Mouse (Mus musculus): ENCODE results near the gene Sphk2. TPM values are rescaled to one million over a fixed set of nuclear protein-coding genes. Genes with fewer than 3 reads are reported as not detected.

Sphk2 gene
- total RNA-seq, 2 experiments from 2014 or later: 37.7 to 42.0 TPM

DNA sequence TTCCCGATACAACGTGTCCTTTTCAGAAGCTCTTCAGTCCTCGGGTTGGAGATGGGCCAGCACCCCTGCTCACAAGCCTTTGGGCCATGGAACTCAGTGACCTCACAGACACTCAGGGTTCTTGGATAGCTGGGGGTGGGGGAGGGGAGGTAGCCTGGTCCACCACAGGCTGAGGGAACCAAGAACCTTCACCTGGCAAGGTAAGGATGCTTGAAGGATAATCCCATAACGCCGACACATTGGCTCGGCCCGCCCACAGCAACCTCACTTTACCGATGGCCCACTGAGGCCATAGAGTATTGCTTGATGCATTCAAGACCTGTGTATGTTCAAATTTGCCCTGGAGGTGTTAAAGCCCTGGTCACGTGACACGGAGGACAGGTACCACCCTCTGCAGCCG is 7.9 kb upstream of the Sphk2 start, which contains the start of gene Spaca4:
TSS of gene Spaca4 (minus strand) at position 101 of the 400 bp plus-strand sequence.
- DNase-seq (ENCODE audit: low spot score in 2 of 2): no peak

DNA sequence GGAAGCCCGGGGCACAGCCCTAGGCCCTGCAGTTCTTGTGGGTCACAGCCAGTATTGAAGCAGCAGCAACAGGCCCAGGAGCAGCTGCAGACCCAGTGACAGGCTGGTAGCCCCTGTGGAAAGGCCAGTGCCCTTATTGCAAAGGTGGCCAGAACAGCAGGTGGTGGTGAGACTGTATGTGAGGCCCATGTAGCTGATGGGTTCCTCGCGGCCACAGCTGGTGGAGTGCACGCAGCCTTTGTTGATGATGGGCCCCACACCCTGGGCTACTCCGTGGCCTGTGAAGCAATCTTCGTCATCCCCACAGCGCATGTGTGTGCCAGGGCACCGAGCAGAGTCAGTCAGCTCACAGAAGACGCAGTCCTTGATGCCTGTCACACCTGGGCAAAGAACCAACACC is 7.3 kb upstream of the Sphk2 start:
- no peak for DNase-seq (ENCODE audit: low spot score in 2 of 2)

DNA sequence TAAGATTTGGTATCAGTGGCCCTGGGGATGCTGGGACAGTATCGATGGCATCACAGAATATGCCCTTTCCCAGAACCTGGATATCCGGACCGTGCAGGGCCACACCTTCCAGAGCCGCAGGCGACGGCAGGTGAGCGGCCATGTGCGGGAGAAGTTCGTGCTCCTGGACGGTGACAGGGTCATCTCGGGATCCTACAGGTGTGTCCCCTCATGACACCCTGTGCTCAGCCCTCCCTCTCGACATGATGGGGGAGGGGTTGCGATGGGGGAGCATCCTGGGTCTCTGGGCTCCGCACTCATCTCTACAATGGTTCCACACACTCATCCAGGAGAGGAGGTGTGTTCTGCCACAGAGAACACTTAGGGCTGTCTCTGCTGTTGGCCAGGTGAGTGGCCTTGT is 6.0 kb upstream of the Sphk2 start:
- no peak for DNase-seq (ENCODE audit: low spot score in 2 of 2)

DNA sequence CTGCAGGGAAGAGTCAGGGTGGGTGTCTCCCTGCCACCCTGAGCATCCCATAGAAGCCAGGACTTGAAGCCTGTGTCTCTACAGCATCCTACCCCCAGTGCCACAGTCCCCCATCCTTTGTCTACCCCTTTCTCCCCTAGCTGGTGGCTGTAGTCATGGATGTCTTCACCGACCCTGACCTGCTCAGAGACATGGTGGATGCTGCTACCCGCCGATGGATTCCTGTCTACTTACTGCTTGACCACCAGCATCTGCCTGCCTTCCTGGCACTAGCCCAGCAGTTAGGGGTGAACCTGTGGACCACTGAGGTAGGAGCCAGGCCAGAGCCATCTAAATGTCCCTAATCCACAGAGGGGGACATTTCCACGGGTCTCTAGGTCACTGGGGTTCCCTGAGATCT is 5.5 kb upstream of the Sphk2 start:
- no peak for DNase-seq (ENCODE audit: low spot score in 2 of 2)

DNA sequence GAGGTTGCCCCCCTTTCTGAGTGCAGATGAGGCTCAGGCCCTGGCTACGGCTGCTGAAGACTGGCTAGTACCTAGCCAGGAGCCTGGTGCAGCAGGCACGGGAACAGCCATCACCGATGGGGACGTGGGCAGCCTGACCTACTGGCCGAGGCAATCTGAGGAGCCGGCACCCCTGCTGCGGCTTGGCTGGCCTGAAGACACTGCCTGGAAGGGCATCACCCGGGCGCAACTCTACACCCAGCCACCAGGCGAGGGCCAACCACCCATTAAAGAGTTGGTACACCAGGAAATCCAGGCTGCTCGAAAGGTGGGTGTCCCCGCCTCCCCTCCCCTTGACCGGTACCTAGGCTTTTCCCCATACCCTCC is 4.5 kb upstream of the Sphk2 start:
- no peak for DNase-seq (ENCODE audit: low spot score in 2 of 2)

DNA sequence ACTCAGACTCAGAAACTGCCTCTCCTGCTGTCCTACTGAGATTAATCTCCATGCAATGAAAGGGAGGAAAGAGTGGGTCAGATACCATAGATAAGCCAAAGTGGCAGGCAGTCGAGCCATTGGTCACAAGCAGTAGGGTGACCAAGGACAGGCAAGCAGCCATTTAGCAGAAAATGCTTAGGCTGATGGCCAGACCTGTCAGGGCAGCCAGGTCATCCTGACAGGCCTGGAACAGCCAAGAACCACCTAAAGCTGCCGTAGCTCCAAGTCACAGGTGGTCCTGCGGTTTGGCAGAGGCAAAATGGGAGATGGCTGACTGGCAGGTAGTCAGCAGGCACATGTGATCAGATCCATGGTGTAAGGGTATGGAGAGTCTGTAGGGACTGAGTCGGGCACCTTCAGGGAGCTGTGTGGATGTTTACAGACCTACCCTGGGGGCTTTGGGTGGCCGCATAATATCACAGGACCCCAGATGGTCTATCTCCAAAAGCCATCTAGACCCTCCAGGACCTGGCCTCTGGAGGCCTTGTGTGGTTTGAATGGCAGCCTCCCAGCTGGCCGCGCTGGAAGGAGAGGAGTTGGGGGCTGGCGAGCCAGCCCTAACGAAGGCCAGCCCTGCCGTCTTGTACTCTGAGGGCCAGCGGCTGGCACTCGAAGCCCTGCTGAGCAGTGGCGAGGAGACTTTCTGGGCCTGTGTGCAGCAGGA is 4.0 kb upstream of the Sphk2 start:
- no peak for DNase-seq (ENCODE audit: low spot score in 2 of 2)

DNA sequence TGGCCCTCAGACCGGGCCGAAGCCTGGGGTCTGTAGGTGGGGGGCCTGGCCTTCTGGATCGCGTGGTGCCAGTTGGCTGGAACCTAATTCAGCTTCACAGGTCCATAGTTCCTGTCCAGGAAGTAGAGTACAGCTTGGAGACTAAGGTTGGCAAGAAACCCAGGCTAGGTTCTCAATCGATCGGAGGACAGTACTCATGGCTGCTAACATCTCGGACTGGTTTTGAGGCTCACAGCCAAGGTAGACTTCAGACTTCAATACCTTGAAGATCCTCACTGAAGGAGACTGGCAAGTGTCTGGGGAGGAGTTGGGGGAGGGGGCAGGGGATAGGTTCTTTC is 3.4 kb upstream of the Sphk2 start:
- DNase-seq (ENCODE audit: low spot score in 2 of 2): no peak

DNA sequence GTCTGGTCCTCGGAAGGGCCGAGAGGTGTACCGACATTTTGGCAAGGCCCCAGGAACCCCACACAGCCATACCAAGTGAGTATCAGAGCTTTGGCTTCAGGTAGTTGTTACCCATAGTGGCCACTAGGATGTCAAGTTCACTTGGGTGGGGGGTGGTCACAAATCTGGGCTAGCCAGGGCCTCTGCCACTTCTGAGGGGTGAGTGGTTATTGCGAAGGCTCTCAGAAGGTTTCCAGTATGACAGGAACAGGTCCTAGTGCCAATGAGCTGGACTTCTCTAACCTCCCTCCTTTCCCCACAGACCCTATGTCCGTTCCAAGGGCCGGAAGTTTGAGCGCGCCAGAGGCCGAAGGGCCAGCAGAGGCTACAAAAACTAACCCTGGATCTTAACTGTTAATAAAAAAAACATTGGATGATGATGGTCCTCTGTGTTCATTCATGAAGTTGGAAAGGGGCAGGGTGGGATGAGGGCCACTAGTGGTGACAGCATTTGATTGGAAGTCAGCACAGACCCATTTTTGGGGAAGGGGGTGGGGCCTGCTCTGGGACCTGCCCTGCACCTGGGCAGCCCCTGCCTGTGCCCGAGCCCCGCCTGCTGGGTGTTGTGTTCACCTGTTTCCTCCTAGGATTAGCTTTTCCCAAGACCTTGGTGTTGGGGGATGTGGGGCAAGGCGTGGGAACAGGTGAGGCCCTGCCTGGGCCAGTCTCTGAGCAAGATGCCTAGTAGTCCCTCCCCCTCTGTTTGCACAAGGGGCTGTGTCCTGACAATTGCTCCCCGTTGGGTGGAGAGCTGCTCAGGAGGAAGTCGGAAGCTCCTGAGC is 2.8 kb upstream of the Sphk2 start, which contains the start of gene Fam83e:
TSS of gene Fam83e (plus strand) at position 800 of the 821 bp plus-strand sequence.
- peak in 1 of 2 experiments; percentile 21 for DNase-seq (ENCODE audit: low spot score in 2 of 2)

DNA sequence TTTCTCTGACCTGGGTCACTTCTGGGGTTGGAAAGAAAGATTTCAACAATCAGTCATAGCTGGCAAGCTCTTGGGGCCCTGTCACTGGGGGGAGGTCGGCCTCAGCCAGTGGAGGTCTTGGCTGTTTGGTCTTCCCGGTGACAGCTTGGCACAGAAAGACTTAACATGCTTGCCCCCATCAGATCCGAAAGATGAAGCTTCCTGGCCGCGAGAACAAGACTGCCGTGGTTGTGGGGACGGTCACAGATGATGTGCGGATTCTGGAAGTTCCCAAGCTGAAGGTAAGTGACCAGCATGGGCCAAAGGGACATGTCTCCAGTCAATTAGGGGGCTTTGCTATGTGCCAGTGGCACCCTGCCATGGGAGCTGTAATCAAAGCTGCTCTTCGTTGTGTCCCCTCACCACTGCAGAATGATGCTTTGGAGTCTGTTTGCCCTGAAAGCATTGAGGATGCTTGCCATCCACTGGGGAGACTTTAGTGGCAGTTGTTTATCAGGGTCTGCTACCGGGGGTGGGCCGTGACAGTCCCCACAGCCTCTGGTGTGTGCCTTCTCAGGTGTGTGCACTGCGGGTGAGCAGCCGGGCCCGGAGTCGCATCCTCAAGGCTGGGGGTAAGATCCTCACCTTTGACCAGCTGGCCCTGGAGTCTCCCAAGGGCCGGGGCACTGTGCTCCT is 2.1 kb upstream of the Sphk2 start:
- DNase-seq (ENCODE audit: low spot score in 2 of 2): peak in 1 of 2 experiments; percentile 16

DNA sequence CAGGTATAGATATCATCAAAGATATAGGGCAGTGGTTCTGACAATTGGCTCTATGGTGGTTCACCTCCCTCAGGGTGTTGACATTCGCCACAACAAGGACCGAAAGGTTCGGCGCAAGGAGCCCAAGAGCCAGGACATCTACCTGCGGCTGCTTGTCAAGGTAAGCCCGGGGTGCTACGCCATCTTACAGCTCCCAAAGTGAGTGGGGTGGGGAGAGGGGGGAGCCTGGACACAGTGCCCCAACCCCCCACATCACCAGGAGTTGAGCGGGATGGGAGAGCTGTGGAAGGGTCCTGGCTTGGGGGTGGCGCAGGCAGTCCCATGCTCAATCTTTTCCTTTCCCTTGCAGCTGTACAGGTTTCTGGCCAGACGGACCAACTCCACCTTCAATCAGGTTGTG is 1.4 kb upstream of the Sphk2 start:
- no peak for DNase-seq (ENCODE audit: low spot score in 2 of 2)

DNA sequence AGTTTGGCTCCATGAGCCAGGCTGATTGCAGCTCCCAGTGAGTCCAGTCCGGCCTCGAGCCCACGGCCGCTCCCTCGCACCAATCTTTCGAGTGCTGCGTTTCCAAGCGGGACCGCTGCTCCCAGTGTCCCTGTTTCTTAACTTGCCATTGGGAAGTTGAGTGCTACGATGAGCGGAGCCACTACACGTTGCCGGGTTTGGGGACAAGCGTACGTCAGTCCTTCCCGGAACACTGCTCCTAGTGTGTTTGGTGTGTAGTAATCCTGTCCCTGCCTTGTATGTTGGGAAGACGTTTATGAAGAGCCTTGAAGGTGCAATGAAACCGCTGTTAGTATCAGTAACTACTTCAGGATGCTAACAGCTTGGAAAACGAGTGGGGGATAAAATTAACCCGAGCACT is 529 bp upstream of the Sphk2 start:
- DNase-seq (ENCODE audit: low spot score in 2 of 2): no peak

DNA sequence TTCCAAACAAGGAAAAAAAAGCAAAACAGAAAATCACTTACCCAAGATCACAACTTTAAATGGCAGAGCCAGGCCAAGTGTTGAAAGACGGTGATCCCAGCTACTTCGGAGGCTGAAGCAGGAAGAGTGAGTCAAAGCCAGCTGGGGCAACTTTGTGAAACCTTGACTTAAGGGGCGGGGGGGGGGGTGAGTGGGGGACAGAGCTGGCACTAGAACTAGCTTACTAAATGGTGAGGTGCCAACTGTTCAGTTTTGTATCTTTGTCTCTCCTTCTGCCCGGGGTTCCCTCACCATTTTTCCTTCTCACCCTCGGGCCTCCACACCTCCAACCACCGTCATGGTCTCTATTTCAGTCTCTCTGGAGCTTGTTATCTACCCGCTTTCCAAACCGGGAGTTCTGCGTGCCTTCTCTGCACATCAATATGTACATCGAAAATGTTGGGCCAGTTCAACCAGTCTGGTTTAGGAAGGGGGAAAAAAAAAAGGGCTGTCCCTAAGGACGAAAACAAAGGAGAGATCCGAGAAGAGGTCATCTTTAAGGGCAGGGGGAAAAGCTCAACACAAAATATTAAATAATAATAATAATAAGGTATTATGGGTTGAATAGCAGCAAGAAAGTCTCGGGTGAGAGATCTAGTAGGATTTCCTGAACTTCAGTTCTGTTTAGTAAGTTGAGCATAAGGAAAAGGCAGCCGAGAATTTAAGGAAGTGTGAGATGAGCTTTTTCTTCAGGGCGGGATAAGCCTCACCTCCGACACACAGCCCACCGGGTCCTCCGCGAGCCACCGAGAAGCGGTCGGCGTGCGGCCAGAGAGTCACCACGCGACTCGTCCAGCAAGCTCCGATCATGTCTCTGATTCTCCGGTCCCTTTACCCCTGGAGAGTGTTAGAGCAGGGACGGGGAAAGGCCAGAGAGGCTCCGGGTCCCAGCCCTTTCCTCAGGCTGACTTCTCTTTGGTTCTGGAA is 567 bp downstream of the Sphk2 start:
- DNase-seq (ENCODE audit: low spot score in 2 of 2): no peak

DNA sequence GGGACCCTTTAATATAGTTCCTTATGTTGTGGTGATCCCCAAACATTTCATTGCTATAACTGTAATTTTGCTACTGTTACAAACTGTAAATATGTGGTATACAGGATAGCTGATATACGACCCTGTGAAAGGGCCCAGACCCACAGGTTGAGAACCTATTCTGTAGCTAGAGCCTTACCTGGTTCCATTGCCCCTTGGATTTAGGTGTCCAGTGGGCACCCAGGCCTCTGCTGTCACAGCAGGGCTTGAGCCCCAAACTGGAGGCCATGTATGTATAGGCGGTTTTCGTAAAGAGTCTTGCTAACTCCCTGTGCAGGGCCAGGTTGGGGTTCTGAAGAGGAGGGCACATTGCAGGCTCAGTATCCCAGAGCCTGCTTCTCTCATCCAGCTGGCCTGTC is 1.3 kb downstream of the Sphk2 start:
- DNase-seq (ENCODE audit: low spot score in 2 of 2): no peak

DNA sequence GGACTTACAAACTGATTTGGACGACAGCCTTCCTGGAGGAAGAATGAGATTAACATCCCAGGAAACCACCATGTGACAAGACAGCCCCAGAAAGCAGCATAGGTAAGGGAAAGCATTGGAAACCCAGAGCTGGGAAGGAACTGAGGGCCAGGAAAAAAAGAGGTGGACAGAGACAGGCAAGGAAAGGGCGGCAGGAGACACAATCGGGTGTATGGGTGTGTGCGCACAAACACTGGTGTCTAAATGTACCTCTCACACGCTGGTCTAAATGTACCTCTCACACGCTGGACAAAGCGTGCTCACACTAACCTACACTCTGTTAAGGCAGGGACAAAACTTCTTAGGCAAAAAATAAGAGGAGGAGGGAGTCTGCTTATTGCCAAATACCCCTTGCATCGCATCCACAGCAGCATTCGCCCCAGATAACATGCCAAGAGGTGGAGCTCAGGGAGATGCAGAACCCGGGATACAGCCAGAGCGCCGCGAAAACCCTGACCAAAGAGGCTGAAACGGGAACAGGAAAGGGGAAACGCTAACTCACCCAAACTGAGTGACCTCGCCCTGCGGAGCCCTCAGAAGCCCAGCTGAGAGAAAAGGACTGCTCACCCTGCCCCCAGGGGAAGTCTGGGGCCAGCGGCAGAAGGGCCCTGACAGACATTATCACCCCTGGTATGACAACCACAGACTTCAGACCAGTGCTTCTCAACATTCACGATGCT is 1.9 kb downstream of the Sphk2 start:
- DNase-seq (ENCODE audit: low spot score in 2 of 2): no peak

DNA sequence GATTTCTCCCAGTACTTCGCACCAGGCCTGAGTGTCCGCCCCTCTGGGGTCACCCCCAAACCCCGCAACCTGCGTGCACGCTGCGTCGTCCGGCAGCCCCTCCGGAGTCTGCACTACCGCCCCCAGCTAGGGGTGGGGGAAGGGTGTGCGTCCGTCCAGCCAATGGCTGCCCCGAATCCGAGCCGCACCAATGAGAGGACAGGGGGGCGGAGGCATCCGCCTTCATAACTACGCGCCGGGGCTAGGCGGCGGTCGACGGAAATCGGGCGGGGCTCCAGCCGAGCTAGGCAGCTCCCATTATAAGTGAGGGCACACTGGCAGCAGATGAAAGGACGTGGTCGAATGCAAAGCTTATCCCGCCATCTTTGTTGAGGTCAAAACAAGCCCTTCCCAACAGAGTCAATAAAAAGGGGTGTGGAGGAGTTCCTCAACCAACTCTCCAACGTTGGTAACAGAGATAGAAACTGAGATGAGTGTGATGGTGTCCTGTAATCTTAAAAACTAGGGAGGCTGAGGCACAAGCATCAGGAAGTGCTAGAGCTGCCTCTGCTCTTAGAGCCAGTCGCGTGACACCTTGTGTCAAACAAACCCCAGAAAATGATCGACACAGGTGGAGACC is 2.6 kb downstream of the Sphk2 start, which contains the start of gene Rpl18:
TSS of gene Rpl18 (plus strand) at position 368 of the 619 bp plus-strand sequence.
- DNase-seq (ENCODE audit: low spot score in 2 of 2): peak; percentile 90 to 95

DNA sequence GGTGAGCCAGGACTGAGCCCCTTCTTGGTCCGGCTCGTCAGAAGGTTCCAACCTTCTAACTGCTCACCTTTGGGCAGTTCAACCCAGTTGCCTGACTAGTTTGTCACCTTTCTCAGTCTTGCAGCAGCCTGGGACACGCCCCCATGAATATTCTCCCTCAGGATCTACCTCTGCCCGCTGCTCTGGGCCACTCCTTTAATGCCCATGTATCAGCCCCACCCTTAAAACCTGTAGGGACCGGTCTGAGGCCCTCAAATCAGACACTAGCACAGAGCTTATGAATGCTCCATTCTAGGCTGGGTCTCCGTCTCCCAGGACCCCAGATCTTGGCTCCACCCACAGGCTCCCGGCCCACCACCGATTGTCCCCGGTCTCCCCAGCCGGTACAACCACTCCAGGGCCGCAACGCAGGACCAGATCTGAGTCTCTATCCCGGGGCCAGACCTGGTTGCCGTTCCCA is 3.1 kb downstream of the Sphk2 start:
- no peak for DNase-seq (ENCODE audit: low spot score in 2 of 2)

DNA sequence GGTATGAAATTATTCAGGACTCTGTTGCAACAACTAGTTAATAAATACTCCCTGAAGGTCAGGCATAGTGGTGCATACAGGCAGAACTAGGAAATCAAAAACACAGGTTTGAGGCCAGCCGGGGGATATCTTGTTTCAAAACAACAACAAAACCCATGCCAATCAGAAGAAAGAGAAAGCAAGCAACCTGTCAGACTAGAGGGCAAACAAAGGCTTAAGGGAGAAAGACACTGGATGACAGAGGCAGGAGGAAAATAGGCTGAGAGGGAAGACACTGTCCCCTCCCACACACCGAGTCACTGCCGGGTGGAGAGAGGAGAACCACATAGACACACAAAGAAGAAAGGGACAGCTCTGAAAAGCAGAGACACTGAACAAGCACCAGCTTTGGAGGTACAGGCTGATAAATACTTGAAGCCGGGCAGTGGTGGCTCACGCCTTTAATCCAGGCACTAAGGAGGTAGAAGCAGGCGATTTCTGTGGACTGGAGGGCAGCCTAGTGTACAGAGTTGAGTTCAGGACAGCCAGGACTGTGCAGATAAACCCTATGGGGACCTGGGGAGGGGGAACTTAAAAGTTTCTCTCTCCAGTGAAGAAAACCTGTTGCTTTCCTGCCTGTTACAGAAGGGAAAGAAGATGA is 3.8 kb downstream of the Sphk2 start:
- DNase-seq (ENCODE audit: low spot score in 2 of 2): no peak

DNA sequence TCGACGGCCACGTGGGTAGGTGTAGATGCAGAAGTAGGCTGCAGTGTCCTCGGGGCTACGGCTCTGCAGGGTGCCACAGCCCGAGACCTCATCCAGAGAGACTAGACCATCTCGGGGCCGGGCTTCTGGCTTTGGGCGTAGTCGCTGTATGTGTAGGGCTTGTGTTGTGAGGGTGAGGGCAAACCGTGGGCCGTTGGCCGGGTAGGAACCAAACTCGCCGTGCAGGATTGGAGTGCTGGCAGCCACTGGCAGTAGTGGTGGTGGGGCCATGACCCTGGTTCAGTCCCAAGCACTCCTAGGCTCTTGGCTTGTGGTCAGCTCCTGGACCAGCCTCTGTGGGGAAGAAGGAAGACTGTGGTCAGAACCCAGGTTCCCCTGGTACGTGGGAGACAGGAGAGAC is 4.4 kb downstream of the Sphk2 start:
- DNase-seq (ENCODE audit: low spot score in 2 of 2): peak in 1 of 2 experiments; percentile 25

Measured in adrenal gland, adult 18-20 months (tissue).